Mouse (Mus musculus) kidney, adult 8-10 months (tissue): ENCODE data around the gene Chd2.
"Not testable (repeated sequence)": the region's sequence is repeated elsewhere in the genome, so short reads cannot be mapped to it uniquely, and the experiment has no call there.

Experiments
- DNase-seq, 2 experiments: peaks; one replicate each; pipeline ENCODE4 v3.0.0; 2022

Gene Chd2

GRCm38 (mm10) chr7:73541412-73542130 is at the start of gene Chd2:
TSS of gene Chd2 (minus strand) at chr7:73541830.
- peak; percentile 57 to 72 for DNase-seq

GRCm38 (mm10) chr7:73590757-73591156 is 49.1 kb upstream of the Chd2 start:
- DNase-seq, result no peak

GRCm38 (mm10) chr7:73589208-73589771 is 47.7 kb upstream of the Chd2 start:
- DNase-seq, result peak; percentile 46 to 51

GRCm38 (mm10) chr7:73588351-73588906 is 46.8 kb upstream of the Chd2 start:
- peak; percentile 69 to 91 for DNase-seq

- no peak for DNase-seq
Observed at GRCm38 (mm10) chr7:73586717-73587116, 45.1 kb upstream of the Chd2 start.

GRCm38 (mm10) chr7:73586206-73586605 is 44.6 kb upstream of the Chd2 start:
- DNase-seq, result no peak

- DNase-seq, result no peak
Observed at GRCm38 (mm10) chr7:73585114-73586032, 43.7 kb upstream of the Chd2 start.

GRCm38 (mm10) chr7:73584009-73584995 is 42.7 kb upstream of the Chd2 start:
- peak in 1 of 2 experiments; percentile 58 for DNase-seq

GRCm38 (mm10) chr7:73583400-73583799 is 41.8 kb upstream of the Chd2 start:
- DNase-seq, result no peak

GRCm38 (mm10) chr7:73581836-73582375 is 40.3 kb upstream of the Chd2 start:
- DNase-seq, result no peak

GRCm38 (mm10) chr7:73579072-73579731 is 37.6 kb upstream of the Chd2 start:
- peak in 1 of 2 experiments; percentile 33 for DNase-seq

GRCm38 (mm10) chr7:73577888-73578421 is 36.3 kb upstream of the Chd2 start:
- DNase-seq, result peak; percentile 39 to 53

- DNase-seq, result peak; percentile 52 to 61
Observed at GRCm38 (mm10) chr7:73576101-73576936, 34.7 kb upstream of the Chd2 start.

- peak; percentile 36 to 42 for DNase-seq
Observed at GRCm38 (mm10) chr7:73575257-73575656, 33.6 kb upstream of the Chd2 start.

GRCm38 (mm10) chr7:73574673-73575072 is 33.0 kb upstream of the Chd2 start:
- not testable (repeated sequence) for DNase-seq

GRCm38 (mm10) chr7:73572571-73572970 is 30.9 kb upstream of the Chd2 start:
- DNase-seq, result peak in 1 of 2 experiments; percentile 0

GRCm38 (mm10) chr7:73568801-73569403 is 27.3 kb upstream of the Chd2 start:
- peak in 1 of 2 experiments; percentile 0 for DNase-seq

- DNase-seq, result peak in 1 of 2 experiments; percentile 34
Observed at GRCm38 (mm10) chr7:73567754-73568161, 26.1 kb upstream of the Chd2 start.

GRCm38 (mm10) chr7:73564131-73564530 is 22.5 kb upstream of the Chd2 start:
- DNase-seq, result peak; percentile 78 to 81
